Mouse (Mus musculus) CH12.LX (cell line): ENCODE measurements at regions not wholly inside any gene's neighbourhood (a gene's known extent, or its start where the extent isn't known, plus 50 kb on each side); places are given as distances from the start of the nearest gene placed in this dataset.

Experiments
- CTCF ChIP-seq, 2 experiments: IDR thresholded peaks in 1 of 2; conservative IDR thresholded peaks in 1 of 2; 2 replicates each; pipeline ENCODE4 v1.5.1; 2011 to 2012; ENCODE audit warnings: low read depth in 2 of 2, low read length in 2 of 2, improper control_type of control experiment in 1 of 2, inconsistent platforms in 1 of 2, mild to moderate bottlenecking in 1 of 2, moderate library complexity in 1 of 2
- ELF1 ChIP-seq: IDR thresholded peaks from 2 replicates; pipeline ENCODE4 v1.6.1; 2014; ENCODE audit warnings: low read depth, mild to moderate bottlenecking, inconsistent platforms, low read length, improper control_type of control experiment
- EP300 ChIP-seq: IDR thresholded peaks from 2 replicates; pipeline ENCODE4 v1.6.1; 2011; ENCODE audit warnings: low read length, improper control_type of control experiment
- MAX ChIP-seq: IDR thresholded peaks from 2 replicates; pipeline ENCODE4 v1.6.1; 2011; ENCODE audit warnings: low read length, improper control_type of control experiment
- POLR2A ChIP-seq: IDR thresholded peaks from 2 replicates; pipeline ENCODE4 v1.6.1; 2011; ENCODE audit warnings: low read depth, mild to moderate bottlenecking, improper control_type of control experiment, low read length
- SIN3A ChIP-seq: IDR thresholded peaks from 2 replicates; pipeline ENCODE4 v1.6.1; 2012; ENCODE audit warnings: low read length, improper control_type of control experiment, inconsistent platforms
- TBP ChIP-seq: conservative IDR thresholded peaks from 2 replicates; pipeline ENCODE4 v1.6.1; 2011; ENCODE audit warnings: low read depth, low read length, improper control_type of control experiment

GRCm38 (mm10) chr2:63454263-63455011 is 270.4 kb upstream of the Kcnh7 start:
- TF ChIP-seq SIN3A = no peak
- TF ChIP-seq CTCF (conservative IDR thresholded peaks at IDR 0.05 in 1 of 2, IDR thresholded peaks at IDR 0.05 in 1 of 2; ENCODE audit: low read depth in 2 of 2, low read length in 2 of 2) = no peak
- peak; percentile 60; the same call in 1 of the 2 replicates for TF ChIP-seq MAX
- TF ChIP-seq ELF1 = no peak
- no peak for TF ChIP-seq POLR2A
- TF ChIP-seq TBP = 0 out of 2 replicates have a peak, but pooled peaks have one; percentile 22
- no peak for TF ChIP-seq EP300
